Mouse (Mus musculus) embryo, embryonic 9.5 days (tissue): Measurements from ENCODE around the gene Pdlim4.
A peak's percentile ranks its signal among the peaks of the same experiment; 100 is the strongest.
"Not testable (repeated sequence)": the region's sequence is repeated elsewhere in the genome, so short reads cannot be mapped to it uniquely, and the experiment has no call there.

Source experiments
- DNase-seq: peaks from one replicate; pipeline ENCODE4 v3.0.0-alpha.2; 2017; ENCODE audit errors: extremely low spot score

The Pdlim4 gene

GRCm38 (mm10) chr11:54062086-54062752 is 6.6 kb downstream of the Pdlim4 start:
- no peak for DNase-seq

GRCm38 (mm10) chr11:54060316-54060715 is 8.5 kb downstream of the Pdlim4 start:
- DNase-seq: peak; percentile 57

GRCm38 (mm10) chr11:54059526-54059925 is 9.3 kb downstream of the Pdlim4 start:
- DNase-seq: no peak

- no peak for DNase-seq
These were observed 10.2 kb downstream of the Pdlim4 start for GRCm38 (mm10) chr11:54058643-54059042.

- no peak for DNase-seq
These were observed 10.7 kb downstream of the Pdlim4 start for GRCm38 (mm10) chr11:54058056-54058617.

- peak; percentile 66 for DNase-seq
These were observed 11.4 kb downstream of the Pdlim4 start for GRCm38 (mm10) chr11:54057428-54057827.

GRCm38 (mm10) chr11:54056132-54056531 is 12.7 kb downstream of the Pdlim4 start:
- peak; percentile 74 for DNase-seq

GRCm38 (mm10) chr11:54054257-54054656 is 14.6 kb downstream of the Pdlim4 start:
- DNase-seq: peak; percentile 46

GRCm38 (mm10) chr11:54053090-54053489 is 15.7 kb downstream of the Pdlim4 start:
- DNase-seq: no peak

GRCm38 (mm10) chr11:54052128-54052527 is 16.7 kb downstream of the Pdlim4 start:
- no peak for DNase-seq

GRCm38 (mm10) chr11:54051161-54051560 is 17.7 kb downstream of the Pdlim4 start:
- DNase-seq: no peak

- DNase-seq: no peak
These were observed 18.6 kb downstream of the Pdlim4 start for GRCm38 (mm10) chr11:54050205-54050604.

GRCm38 (mm10) chr11:54040676-54041075 is 28.1 kb downstream of the Pdlim4 start:
- no peak for DNase-seq

GRCm38 (mm10) chr11:54032872-54033271 is 35.9 kb downstream of the Pdlim4 start:
- DNase-seq: not testable (repeated sequence)

GRCm38 (mm10) chr11:54028997-54029396 is 39.8 kb downstream of the Pdlim4 start:
- DNase-seq: no peak

- peak; percentile 73 for DNase-seq
These were observed 40.5 kb downstream of the Pdlim4 start, which contains the start of gene Slc22a4 for GRCm38 (mm10) chr11:54028044-54028951. Gene Slc22a4, minus strand, starts transcription at chr11:54028090.

GRCm38 (mm10) chr11:54027131-54028043 is 41.4 kb downstream of the Pdlim4 start:
- DNase-seq: no peak

GRCm38 (mm10) chr11:54026491-54027041 is 42.2 kb downstream of the Pdlim4 start:
- DNase-seq: no peak

- DNase-seq: no peak
These were observed 47.3 kb downstream of the Pdlim4 start for GRCm38 (mm10) chr11:54021396-54022093.
